Mouse (Mus musculus): Measurements from ENCODE around the gene Gata1. TPM values are rescaled to one million over a fixed set of nuclear protein-coding genes. Genes with fewer than 3 reads are reported as not detected.
"Not testable (repeated sequence)": the region's sequence is repeated elsewhere in the genome, so short reads cannot be mapped to it uniquely, and the experiment has no call there.

Gata1 gene
- total RNA-seq, 2 experiments from 2014 or later: not detected

DNA sequence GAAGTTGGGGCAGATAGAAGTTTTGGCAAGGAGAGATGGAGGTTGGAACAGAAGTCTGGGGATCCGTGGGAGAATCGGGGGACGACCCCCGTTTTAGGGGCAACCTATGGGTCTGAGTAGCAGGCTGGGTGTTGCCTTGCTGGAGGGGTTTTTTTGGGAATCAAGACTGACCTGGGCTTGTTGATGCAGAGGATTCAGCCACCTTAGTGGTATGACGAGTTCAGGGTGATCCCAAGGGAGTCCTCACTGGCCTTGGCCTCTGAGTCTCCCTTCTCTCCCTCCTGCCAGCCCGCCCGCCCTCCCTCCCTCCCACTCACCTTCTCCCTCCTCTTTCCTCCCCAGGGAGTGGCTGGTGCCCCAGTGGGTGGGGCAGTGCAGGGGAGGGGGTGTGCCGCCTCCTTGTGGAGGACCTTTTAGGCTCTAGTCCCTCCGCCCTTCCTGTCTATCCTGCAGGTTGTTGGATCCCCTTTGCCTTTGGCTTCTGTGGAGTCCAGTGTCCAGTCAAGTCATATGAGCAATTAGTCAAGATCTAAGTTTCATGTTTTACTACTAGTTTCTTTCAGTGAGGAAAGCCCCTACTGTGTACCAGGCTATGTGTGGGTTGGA is 10.2 kb downstream of the Gata1 start:
- no peak for DNase-seq
- intact Hi-C loops (cut with DNase I): no loop called here

DNA sequence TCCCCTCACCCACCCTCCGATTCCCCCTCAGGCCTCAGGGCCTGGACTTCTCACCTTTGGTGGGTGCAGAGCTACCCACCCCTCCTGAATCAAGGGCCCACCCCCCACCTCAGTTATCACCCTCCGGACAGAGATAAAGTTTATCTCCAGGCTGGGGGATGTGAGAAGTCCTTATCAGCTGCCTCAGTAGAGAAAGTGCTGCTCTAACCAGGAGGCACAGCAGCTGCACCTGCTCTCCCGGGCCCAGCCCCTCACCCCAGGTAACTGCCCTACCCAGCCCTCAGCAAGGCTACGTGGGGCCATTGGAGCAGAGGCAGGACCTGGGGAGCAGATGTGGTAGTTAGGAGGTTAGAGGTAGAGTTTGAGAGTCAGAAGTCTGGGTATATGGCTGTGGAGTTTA is 11.7 kb downstream of the Gata1 start:
- intact Hi-C loops (cut with DNase I): no loop called here
- no peak for DNase-seq

DNA sequence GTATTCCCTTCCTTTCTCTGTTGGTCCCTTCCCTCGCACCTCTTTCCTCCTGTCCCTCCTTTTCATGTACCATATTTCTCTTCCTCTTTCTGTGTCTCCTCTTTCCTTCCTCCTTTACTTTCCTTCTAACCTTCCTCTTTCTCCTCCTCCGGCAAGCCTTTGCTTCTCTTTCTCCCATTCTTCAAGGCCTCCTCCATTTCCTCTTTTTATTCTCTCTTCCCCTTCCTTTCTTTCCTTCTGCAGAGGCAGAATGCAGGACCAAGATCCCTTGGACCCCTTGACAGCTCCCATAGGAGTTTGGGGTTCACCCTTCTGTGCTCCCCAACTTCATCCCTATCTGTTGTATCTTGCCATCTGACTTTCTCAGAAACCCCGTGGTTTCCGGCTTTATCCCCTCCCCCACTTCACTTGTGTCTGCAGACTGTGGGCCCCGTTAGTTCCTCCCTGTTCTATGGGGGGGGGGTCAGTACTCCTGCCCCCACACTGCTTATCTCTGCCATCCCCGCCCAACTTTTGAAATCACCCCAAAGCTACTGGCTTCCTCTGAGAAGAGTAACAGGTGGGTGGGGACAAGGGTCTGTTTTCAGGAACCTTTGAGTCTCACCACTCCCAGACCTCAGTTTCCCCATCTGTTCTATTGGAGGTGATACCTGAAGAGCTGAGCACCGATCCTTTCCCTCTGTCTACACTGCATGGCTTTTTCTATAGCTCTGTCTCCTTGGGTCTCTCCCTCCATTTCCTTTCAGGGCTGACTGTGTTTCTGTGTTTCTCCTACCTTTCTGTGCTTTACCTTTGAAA is 13.8 kb downstream of the Gata1 start:
- no peak for DNase-seq
- intact Hi-C loops (cut with DNase I): no loop called here

DNA sequence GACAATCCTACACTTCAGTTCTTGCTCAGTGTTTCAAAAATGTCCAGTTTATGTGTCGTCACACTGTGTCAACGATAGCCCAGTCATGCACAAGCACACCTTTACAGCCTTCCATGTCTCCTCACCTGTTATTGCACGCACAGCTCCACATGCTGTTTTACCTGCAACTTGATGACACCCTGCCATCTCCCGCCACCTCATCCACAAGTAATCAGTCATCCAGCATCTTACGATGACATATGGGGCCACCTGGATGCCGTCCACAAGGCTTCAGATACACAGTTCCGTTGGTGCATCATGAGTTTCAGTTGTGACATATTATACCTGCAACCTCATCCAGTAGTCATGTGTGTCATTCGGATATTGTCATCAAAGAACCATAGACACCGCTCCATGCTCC is 19.0 kb downstream of the Gata1 start:
- intact Hi-C loops (cut with DNase I): no loop called here
- DNase-seq: no peak

DNA sequence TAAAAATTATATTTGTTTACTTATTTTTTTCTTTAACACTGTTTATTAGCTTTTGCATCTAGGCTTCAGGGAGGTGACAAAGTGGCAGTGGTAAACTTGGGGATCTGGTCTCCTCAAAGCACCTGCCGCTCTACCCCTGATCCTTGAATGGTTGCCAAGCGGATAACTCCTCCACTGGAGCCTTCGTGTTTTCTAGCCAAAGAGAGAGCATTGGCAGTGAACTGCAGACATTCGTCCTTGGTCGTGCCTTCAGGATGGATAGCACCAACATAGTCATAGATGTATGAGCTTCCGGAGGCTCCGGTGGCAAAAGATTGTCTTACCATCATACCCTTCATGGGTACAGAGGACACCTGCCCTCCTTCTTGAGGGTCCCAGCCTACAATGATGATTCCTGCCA is 27.8 kb downstream of the Gata1 start:
- intact Hi-C loops (cut with DNase I): no loop called here
- no peak for DNase-seq

DNA sequence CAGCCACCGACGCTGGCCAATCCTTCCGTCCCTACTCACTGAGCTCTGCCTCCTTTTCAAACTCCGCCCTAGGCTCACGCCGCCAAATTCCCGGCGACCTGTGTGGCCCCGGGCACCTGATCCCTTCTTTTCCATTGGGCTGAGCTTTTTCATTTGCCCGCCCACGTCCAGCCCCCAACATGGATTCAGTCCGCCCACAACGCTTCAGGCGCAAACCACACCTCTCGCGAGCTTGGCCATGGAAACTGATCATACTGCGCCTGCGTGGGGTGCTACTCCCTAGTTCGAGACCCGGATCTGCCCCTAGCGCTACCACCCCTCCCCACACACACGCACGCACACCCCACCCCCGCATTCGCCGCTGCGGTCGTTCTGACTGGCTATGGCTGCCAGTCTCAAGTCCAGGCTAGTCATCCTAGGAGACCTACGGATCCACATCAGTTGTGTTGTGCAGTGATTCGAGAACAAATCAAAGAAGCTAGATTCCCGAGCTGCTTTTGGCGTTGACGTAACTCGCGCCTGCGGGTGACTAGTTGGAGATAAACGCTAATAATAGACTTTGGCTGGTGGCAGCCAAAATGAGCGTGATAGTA is 29.9 kb downstream of the Gata1 start:
- intact Hi-C loops (cut with DNase I): no loop called here
- peak; percentile 94 to 95 for DNase-seq

DNA sequence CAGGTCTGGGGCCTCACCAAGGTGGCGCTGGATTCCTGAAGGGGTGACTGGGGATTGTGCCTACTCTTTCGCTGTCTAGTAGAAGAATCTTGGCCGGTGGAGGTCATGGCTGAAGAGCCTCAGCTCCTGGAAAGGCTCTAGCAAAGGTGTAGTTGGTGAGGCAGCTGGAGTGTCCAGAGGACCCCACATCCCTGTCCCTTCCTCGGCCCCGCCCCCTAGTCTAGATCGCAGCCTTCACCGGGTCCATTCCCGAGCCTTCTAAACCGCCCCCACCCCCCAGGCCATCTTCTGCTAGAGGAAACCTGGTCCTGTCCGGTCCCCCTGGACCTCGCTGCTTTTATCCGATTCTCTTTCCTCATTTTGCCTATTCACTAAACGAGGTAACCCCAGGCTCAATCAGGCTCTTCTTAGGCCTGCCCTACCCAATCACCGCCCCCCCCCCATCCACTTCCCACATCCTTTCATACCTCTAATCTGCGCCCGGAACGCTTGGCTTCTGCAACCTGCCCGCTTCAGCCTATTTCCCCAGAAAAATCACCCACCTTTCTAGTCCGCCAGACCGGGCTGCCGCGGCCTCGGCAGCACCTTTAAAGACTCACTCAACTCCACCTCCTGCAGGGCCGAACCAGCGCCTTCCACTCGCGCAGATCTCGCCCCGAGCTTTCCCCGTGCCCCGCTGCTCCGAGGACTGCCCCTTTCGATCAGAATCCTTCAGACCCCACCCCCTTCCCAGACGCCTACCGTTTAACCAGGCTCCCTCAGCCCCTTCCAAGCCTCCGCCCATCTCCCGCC is 30.6 kb downstream of the Gata1 start, which contains the start of gene Hdac6:
Hdac6 (minus strand) TSS at position 782 of the 792 bp plus-strand sequence.
- DNase-seq: peak in 1 of 2 experiments; percentile 3
- intact Hi-C loops (cut with DNase I): no loop called here

DNA sequence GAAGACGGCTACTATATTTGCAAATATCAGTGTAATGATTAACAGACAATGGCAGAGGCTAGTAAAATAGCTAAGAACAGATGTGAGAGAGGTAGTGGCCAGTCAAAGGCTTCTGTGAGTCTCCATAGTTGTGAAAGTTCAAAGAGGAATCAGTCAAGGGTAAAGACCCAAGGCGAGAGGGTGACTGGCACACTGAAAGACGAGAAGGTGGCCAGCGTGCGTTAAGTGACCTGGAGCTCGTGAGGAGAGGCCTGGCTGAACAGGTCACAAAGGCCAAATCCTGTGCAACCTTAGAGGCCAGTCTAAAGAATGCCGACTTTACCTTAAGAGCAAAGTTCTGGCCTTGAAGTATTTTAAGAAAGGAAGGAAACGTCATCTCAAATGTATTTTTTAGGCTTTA is 32.3 kb downstream of the Gata1 start:
- DNase-seq: no peak
- intact Hi-C loops (cut with DNase I): no loop called here

DNA sequence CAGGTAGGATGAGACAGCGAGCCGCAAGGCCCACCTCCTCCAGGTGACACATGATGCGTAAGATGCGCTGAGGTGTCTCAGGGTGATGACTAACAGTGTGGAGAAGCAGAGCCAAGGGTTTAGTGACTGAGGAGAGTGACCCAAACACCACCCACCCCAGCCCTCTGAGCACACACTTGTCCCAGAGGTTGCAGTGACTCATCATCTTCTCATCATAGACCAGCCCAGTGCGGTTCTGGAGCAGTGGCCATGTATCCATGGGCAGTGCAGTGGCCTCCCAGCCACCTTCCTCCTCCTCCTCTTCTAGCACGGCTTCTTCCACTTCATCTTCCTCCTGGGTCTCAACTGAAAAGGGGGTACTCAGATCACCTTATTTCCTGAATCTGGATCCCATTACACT is 40.2 kb downstream of the Gata1 start:
- intact Hi-C loops (cut with DNase I): no loop called here
- no peak for DNase-seq

DNA sequence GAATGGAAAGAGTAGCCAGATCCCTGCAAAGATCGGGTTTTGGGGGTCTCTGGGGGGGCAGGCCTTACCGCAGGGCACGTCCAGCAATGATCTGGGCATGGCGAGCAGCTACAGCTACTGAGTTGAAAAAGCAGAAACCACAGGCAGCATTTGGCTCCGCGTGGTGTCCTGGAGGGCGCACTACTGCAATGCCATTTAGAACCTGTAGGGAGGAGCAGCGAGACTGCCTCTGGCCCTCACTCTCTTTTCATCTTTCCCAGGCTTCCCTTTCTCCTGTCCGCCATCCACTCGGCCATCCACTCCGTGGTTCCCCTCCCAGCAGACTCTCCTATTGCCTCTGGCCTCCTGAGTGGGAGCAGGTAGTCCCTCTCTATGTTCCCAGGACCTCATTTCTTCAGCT is 41.0 kb downstream of the Gata1 start:
- intact Hi-C loops (cut with DNase I): no loop called here
- no peak for DNase-seq

DNA sequence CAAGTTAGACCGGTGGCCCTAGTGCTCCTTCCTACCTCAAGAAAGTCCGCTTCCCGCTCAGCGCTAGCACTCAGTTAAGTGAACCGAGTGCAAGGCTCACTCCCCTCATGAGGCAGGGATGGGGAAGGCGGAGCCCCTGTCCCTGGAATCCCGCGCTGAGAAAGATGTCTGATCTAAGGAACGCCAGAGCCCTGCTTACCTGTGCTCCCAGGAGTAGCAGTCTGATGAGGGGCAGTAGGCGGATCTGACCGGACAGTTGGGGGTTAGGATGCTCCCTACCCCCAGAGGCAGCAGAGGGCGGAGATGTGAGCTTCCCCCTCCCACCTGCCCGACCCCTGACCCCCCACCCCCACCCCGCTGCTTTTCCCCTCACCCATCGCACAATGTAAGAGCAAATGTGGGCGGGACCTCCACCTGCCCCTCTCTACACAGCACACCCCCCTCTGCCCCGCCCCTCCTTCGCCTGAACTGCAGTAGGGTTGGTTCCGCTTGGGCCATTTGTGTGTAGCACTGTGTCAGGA is 49.5 kb downstream of the Gata1 start, which contains the start of gene Eras:
Eras (minus strand) TSS at position 338 of the 521 bp plus-strand sequence.
- intact Hi-C loops (cut with DNase I): no loop called here
- DNase-seq: no peak

DNA sequence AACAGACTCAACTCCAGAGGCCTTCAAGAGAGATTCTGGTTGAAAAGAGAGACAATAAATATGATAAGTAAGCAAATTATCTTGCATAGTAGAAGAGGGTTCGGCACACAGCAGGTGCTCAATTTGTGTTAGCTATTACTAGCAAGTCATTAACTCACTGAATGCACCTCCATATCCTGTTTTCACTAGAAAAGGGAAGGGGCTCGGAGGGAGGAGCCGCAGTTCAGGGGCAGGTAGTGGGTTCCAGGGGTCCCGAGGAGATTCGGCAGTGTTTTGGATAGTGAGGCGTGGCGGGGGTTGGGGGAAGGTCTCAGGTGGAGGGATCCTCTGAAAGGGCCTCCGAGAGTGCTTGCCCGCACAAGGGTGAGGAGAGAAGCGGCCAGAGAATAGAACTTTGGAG is 50.8 kb downstream of the Gata1 start:
- intact Hi-C loops (cut with DNase I): no loop called here
- DNase-seq: no peak

DNA sequence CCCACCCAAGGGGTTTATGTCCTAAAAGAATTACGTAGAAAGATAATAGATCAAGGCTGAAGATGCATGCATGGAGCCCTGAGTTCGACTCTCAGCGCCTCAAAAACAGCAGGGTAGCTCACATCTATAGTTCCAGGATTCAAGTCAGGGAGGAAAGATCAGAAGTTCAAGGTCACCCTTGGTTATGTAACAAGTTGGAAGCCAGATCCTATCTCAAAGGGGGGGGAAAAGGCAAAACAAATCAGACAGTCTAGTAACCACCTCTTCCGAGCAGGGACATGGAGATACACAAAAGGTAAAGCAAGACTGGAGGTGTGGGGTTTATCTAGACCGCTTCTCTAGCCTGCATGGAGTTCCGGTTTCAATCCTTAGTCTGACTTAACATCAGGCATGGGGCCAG is 51.6 kb downstream of the Gata1 start:
- intact Hi-C loops (cut with DNase I): no loop called here

DNA sequence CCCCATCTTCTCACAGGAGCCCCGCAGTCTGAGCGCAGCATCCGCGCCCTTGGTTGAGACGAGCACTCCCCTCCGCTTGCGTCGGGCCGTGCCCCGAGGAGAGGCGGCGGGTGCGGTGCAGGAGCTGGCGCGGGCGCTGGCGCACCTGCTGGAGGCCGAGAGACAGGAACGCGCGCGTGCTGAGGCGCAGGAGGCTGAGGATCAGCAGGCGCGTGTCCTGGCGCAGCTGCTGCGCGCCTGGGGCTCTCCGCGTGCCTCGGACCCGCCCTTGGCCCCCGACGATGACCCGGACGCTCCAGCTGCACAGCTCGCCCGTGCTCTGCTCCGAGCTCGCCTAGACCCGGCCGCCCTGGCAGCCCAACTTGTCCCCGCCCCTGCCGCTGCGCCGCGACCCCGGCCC is 55.8 kb downstream of the Gata1 start:
- no peak for DNase-seq

More for the DNA sequence above, 51.6 kb downstream of the Gata1 start:
- no peak for DNase-seq

DNA sequence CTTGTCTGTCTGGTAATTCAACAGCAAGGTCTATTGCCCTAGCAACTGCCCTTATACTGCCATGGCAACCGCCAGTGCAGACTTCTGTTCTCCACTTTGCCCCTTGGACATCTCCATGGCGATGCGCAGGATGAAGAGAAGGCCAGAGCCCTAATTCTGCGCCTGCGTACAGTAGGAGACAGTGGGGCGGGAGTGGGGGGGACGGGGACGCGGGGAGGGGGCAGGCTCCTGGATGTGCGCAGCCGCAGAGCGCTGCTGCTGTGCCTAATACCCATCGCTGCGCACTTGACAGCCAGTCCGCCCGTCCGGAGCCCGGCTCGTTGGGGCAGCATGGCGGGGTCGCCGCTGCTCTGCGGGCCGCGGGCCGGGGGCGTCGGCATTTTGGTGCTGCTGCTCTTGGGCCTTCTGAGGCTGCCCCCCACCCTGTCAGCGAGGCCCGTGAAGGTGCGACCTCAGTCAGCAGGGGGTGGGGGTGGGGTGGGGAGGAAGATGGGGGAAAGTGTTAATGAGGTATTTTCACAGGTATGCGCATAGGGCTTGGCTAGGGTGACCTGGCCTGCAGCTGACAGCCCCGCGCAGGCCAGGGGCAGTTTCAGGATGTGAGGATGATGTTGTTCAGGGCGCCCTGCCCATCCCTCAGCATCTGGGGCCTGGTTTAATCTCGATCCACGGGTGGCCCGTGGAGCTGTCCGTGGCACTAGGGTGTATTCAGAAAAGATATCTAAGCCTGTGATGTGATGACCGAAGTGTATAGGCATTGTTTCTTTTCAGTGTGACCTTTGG is 58.1 kb downstream of the Gata1 start, which contains the start of gene Pcsk1n:
Pcsk1n (plus strand) TSS at position 222 of the 783 bp plus-strand sequence.
- intact Hi-C loops (cut with DNase I): loop anchor here (10.0 kb wide), 1 partner anchor 195 kb away; no protein-coding TSS in a partner anchor

More for the DNA sequence above, 55.8 kb downstream of the Gata1 start:
- intact Hi-C loops (cut with DNase I): no loop called here

DNA sequence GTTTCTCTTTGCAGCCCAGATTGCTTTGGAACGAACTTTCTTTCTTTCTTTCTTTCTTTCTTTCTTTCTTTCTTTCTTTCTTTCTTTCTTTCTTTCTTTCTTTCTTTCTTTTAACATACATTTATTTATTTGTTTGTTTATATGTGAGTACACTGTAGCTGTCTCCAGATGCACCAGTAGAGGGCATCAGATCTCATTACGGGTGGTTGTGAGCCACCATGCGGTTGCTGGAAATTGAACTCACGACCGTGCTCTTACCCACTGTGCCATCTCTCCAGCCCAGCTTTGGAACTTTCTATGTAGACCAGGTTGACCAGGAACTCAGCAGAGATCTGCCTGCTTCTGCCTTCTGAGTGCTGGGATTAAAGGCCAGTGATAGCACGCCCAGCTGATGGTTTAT is 59.9 kb downstream of the Gata1 start:
- intact Hi-C loops (cut with DNase I): loop anchor here (10.0 kb wide), 1 partner anchor 197 kb away; no protein-coding TSS in a partner anchor

More for the DNA sequence above, 58.1 kb downstream of the Gata1 start, which contains the start of gene Pcsk1n:
- DNase-seq: no peak

DNA sequence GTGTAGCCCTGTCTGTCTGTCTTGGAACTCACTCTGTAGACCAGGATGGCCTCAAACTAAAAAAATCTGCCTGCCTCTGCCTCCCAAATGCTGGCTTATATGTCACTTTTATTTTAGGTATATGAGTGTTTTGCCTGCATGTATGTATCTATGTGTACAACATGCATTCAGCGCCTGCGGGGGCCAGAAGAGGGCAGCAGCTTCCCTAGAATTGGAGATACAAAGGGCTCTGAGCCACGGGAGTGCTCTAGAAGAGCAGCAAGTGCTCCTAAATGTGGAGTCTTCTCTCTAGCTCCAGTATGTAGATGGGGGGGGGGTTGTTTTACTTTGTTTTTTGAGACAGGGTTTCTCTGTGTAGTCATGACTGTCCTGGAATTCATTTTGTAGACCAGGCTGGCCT is 62.2 kb downstream of the Gata1 start:
- intact Hi-C loops (cut with DNase I): loop anchor here (1.0 to 10.0 kb wide), 2 partner anchors 102 to 199 kb away; no protein-coding TSS in a partner anchor
- peak; percentile 21 to 49 for DNase-seq

More for the DNA sequence above, 59.9 kb downstream of the Gata1 start:
- DNase-seq: not testable (repeated sequence)

DNA sequence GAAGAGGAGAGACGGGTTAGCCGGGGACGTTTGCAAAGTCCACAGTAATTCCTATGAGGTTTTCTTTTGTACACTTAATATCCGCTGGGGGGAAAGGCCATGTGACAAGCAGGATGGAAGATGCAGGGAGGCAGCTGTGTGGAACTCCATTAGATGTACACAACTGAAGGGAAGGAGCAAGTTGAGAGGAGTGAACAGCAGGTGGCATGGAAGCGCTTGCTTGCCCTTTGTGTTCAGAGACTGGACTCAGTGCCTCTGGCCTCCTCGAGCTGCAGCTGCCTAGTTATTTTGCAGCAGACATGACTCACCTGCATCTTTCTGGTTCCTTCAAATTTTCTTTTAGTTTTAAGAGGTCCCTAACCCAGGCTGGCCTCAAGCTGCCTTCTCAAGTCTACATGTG is 67.4 kb downstream of the Gata1 start:
- intact Hi-C loops (cut with DNase I): loop anchor here (10.0 kb wide), 1 partner anchor 204 kb away; no protein-coding TSS in a partner anchor
- peak in 1 of 2 experiments; percentile 9 for DNase-seq

All from heart, postnatal 10 days (tissue).